Mouse (Mus musculus): Measurements from ENCODE around the gene Otop3. TPM values are rescaled to one million over a fixed set of nuclear protein-coding genes. Genes with fewer than 3 reads are reported as not detected.

The Otop3 gene
- polyA plus RNA-seq (2015; fragmentation: Nextera tagmentation; extraction: Ambion mirVana), result 1.4 and 2.1 TPM in 2 replicates

DNA sequence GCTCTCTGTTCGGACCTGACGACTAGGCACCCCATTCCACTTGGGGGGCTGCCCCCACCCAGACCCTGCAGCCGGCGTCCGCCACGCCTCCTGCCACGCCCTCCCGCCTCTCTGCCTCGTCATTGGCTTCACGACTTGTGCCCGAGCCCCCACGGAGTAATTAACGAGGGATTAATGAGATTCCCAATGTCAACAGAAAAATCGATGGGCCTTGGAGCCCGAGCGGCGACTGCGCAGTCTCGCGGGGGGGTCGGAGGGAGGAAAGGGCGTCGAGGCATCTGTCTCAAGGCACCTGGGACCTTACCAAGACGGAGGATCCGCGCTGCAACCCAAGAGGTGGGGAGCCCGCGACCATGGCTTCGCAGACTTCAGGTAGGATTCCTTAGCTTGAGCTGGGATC is at the start of gene Otop3:
Gene Otop3, plus strand, starts transcription at position 201 of the 400 bp plus-strand sequence.
- ATAC-seq (ENCODE audit: low read depth), result peak; percentile 32; the same call in 1 of the 2 replicates

DNA sequence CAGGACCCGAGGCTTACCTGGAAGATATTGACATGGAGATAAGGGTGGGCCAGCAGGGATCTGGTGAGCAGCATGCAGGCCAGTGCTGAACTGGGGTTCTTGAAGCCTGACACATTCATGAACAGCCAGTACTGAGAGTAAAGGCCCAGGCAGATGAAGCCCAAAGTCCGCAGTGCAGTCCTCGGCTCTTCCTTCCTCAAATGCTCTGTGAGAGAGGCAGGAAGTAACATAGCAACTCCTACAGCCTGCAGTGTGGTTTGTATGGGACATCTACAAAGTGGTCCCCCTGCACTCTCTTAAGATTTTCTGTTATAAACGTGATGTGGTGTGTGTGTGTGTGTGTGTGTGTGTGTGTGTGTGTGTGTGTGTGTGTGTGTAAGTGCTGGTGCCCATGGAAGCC is 49.2 kb upstream of the Otop3 start:
- no peak for ATAC-seq (ENCODE audit: low read depth)
- 68% methylated on average over 4 of the region's 4 CpGs for WGBS
- H3K4me1 ChIP-seq (replicated peaks), result peaks cover 9% of the 10 kb centered on the region
- no peak overlapping the region for H3K4me2 ChIP-seq
- H3K9me3 ChIP-seq, result no peaks in the 10 kb centered on the region
- no peak overlapping the region for H3K27ac ChIP-seq (replicated peaks)
- no peaks in the 10 kb centered on the region for H3K27me3 ChIP-seq
- no peak overlapping the region for H3K9ac ChIP-seq
- H3K4me3 ChIP-seq, result no peak overlapping the region
- no peaks in the 10 kb centered on the region for H3K36me3 ChIP-seq

More for the DNA sequence above, at the start of gene Otop3:
- no peaks in the 10 kb centered on the region for H3K9me3 ChIP-seq
- no peak within 1 kb of the TSS for H3K27ac ChIP-seq (replicated peaks)
- 7% methylated on average over 29 of the region's 29 CpGs for WGBS
- H3K4me2 ChIP-seq, result peak within 1 kb of the TSS; percentile 59
- H3K4me3 ChIP-seq, result peak within 1 kb of the TSS; percentile 34
- H3K9ac ChIP-seq, result peak within 1 kb of the TSS; percentile 58
- H3K36me3 ChIP-seq, result no peaks in the 10 kb centered on the region
- H3K4me1 ChIP-seq (replicated peaks), result peaks cover 14% of the 10 kb centered on the region
- peaks cover 69% of the 10 kb centered on the region for H3K27me3 ChIP-seq

DNA sequence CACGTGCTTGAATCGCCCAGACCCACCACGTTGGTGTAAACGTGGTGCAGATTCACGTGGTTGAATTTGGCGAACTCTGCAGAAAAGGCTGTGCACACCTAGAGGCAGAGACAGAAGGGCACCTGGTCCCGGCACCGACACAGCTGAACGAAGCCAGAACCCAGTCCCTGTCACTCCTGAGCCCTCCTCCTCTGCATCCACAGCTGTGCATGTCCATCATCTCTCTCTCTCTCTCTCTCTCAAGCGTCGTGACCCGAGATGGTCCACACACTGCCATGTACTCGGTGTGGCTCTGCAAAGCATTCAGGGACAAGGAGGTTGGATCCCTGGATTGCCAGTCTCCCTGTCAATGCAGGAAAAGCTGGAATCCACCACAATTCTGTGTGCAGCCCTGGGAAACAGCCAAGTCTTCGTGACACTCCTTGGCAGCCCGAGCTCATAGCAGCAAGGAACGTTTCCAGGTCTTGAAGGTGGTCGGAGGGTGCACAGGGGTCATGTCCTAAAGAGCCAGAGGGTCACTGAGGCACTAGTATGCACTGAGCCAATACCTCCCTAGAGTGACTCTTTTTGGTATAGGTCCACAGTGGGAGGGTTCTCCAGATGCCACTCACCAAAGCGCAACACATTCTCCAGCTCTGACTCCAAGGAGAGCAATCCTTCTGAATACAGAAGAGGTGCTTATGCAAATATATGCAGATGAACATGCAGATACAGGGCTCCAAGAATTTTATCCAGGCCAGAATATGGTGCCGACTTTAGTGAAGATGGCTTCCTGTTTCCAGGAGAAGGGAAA is 48.1 kb upstream of the Otop3 start:
- WGBS, result 77% methylated on average over 19 of the region's 19 CpGs
- no peak overlapping the region; the same call in 1 of the 2 replicates for H3K27ac ChIP-seq (replicated peaks)
- ATAC-seq (ENCODE audit: low read depth), result no peak
- no peaks in the 10 kb centered on the region for H3K9me3 ChIP-seq
- no peak overlapping the region for H3K4me3 ChIP-seq
- peaks cover 9% of the 10 kb centered on the region for H3K4me1 ChIP-seq (replicated peaks)
- H3K36me3 ChIP-seq, result no peaks in the 10 kb centered on the region
- no peak overlapping the region for H3K9ac ChIP-seq
- no peak overlapping the region for H3K4me2 ChIP-seq
- H3K27me3 ChIP-seq, result no peaks in the 10 kb centered on the region

DNA sequence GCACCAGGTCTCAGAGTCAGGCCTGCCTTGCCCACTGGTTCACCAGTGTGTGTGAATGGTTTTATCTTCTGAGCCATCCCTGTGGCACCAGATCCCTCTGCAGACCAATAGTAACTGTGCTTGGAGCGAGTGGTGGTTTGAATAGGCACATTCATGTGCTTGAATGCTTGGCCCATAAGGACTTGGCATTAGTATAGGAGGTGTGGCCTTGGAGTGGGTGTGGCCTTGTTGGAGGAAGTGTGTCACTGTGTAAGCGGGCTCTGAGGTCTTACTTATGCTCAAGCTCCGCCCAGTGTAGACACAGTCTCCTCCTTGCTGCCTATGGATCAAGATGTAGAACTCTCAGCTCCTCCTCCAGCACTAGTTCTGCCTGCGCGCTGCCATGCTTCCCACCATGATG is 47.1 kb upstream of the Otop3 start:
- no peak overlapping the region for H3K4me3 ChIP-seq
- ATAC-seq (ENCODE audit: low read depth), result peak; percentile 28; the same call in 1 of the 2 replicates
- 84% methylated on average over 5 of the region's 5 CpGs for WGBS
- no peaks in the 10 kb centered on the region for H3K9me3 ChIP-seq
- H3K27me3 ChIP-seq, result no peaks in the 10 kb centered on the region
- no peak overlapping the region for H3K27ac ChIP-seq (replicated peaks)
- H3K9ac ChIP-seq, result no peak overlapping the region
- H3K4me1 ChIP-seq (replicated peaks), result peaks cover 9% of the 10 kb centered on the region
- H3K36me3 ChIP-seq, result no peaks in the 10 kb centered on the region
- no peak overlapping the region for H3K4me2 ChIP-seq

DNA sequence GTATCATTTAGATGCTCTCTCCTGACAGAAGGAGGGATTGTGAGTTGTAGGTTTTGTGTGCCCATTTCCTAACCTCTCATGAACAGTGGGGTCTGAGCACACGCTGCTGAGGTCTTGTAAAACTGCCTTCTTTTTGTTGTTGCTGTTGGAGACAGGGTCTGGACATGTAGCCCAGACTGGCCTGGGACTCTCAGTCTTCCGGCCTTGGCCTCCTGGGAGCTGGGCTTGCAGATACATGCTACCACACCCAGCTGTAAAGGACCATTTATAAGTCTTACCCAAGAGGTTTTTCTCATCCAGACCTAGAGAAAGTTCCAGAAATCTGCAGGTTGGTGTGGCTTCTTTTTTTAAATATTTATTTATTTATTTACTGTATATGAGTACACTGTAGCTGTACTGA is 46.2 kb upstream of the Otop3 start:
- H3K36me3 ChIP-seq, result no peaks in the 10 kb centered on the region
- no peak overlapping the region for H3K4me3 ChIP-seq
- no peak overlapping the region for H3K9ac ChIP-seq
- no peak overlapping the region for H3K27ac ChIP-seq (replicated peaks)
- no peaks in the 10 kb centered on the region for H3K9me3 ChIP-seq
- H3K4me2 ChIP-seq, result no peak overlapping the region
- WGBS, result 88% methylated on average over 2 of the region's 2 CpGs
- no peak for ATAC-seq (ENCODE audit: low read depth)
- peaks cover 9% of the 10 kb centered on the region for H3K4me1 ChIP-seq (replicated peaks)
- no peaks in the 10 kb centered on the region for H3K27me3 ChIP-seq

DNA sequence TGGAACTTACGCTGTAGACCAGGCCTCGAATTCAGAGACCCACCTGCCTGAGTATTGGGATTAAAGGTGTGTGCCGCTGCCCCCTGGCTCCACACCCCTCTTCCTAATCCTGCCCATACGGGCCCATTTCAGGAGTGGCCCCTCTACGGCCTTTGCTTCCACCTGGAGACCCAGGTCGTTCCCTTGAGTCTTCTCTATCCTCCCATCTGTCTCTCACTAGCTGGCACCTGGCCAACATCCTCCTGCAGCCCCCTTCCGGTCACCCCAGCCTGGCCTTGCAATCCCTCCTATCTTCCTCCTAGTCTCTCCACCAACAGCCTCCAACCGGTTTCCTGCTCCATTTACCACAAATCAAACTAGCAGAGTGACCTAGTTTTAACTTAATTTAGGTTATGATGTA is 44.6 kb upstream of the Otop3 start:
- Histone ChIP-seq H3K27ac (replicated peaks) (no peak overlapping the region), H3K4me3 (no peak overlapping the region), H3K27me3 (no peaks in the 10 kb centered on the region), H3K4me1 (replicated peaks) (peaks cover 9% of the 10 kb centered on the region; the same call in 1 of the 2 replicates), H3K9ac (no peak overlapping the region), H3K9me3 (no peaks in the 10 kb centered on the region), H3K36me3 (no peaks in the 10 kb centered on the region), H3K4me2 (no peak overlapping the region)
- whole genome bisulfite sequencing, result 85% methylated on average over 8 of the region's 8 CpGs
- ATAC-seq (ENCODE audit: low read depth), result no peak

DNA sequence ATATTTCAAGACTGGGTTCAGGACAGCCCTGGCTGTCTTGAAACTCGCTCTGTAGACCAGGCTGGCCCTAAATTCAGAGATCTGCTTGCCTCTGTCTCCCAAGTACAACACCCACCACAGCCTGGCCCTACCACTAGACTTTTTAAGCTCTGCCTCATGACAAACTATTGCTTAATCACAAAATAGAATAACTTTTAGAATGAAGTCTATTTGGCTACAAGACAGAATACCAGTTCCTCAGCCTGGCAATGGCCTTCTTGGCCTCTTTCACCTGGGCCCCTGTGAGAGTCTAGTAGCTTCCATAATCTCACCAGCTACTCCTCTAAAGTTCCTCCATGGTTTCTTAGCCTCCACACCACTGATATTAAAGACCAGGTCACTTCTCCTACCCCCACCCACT is 44.2 kb upstream of the Otop3 start:
- ATAC-seq (ENCODE audit: low read depth), result no peak
- H3K9me3 ChIP-seq, result no peaks in the 10 kb centered on the region
- H3K4me1 ChIP-seq (replicated peaks), result peaks cover 9% of the 10 kb centered on the region; the same call in 1 of the 2 replicates
- no peaks in the 10 kb centered on the region for H3K36me3 ChIP-seq
- H3K9ac ChIP-seq, result no peak overlapping the region
- H3K27me3 ChIP-seq, result no peaks in the 10 kb centered on the region
- 94% methylated on average over 1 of the region's 1 CpGs for WGBS
- no peak overlapping the region for H3K4me3 ChIP-seq
- no peak overlapping the region for H3K27ac ChIP-seq (replicated peaks)
- no peak overlapping the region for H3K4me2 ChIP-seq

DNA sequence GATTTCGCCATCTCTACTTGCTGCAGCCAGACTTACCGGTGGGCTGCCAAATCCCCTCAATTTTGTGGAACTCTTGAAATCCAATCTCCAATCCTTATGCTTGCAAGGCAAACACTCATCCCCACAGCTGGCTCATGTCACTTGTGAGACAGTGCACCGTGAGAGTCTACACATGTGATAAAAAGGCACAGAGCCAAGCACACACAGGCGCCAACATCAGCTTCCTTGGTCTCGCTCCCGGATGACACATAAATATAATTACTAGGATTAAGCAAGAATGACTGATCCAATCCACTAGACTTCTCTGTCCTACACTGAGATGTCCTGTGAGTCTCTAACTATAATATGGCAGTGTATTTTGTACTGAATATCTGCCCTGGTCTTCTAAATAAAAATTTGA is 43.6 kb upstream of the Otop3 start:
- Histone ChIP-seq H3K27me3 (no peaks in the 10 kb centered on the region), H3K27ac (replicated peaks) (no peak overlapping the region), H3K9ac (no peak overlapping the region), H3K4me1 (replicated peaks) (peaks cover 9% of the 10 kb centered on the region; the same call in 1 of the 2 replicates), H3K9me3 (no peaks in the 10 kb centered on the region), H3K36me3 (no peaks in the 10 kb centered on the region), H3K4me3 (no peak overlapping the region), H3K4me2 (no peak overlapping the region)
- no peak for ATAC-seq (ENCODE audit: low read depth)
- WGBS, result 82% methylated on average over 6 of the region's 6 CpGs

DNA sequence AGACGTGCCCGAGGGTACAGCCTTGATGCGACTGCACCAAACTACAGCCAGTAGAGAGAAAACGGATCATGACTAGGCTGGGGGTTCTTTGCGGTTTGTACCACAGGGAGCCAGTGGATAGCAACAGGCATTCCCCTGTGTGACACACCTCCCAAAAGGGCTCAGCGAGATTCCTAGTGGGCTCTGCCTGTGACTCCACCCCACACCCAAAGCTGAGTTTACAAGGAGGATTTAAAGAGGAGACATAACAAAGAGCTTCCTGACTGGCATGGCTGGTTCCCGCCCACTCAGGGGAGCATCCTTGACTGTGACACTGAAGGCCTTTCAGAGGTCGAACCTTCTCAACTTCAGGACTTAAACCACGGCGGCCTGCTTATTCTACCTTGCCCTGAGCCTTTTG is 43.0 kb upstream of the Otop3 start:
- WGBS, result 81% methylated on average over 10 of the region's 10 CpGs

DNA sequence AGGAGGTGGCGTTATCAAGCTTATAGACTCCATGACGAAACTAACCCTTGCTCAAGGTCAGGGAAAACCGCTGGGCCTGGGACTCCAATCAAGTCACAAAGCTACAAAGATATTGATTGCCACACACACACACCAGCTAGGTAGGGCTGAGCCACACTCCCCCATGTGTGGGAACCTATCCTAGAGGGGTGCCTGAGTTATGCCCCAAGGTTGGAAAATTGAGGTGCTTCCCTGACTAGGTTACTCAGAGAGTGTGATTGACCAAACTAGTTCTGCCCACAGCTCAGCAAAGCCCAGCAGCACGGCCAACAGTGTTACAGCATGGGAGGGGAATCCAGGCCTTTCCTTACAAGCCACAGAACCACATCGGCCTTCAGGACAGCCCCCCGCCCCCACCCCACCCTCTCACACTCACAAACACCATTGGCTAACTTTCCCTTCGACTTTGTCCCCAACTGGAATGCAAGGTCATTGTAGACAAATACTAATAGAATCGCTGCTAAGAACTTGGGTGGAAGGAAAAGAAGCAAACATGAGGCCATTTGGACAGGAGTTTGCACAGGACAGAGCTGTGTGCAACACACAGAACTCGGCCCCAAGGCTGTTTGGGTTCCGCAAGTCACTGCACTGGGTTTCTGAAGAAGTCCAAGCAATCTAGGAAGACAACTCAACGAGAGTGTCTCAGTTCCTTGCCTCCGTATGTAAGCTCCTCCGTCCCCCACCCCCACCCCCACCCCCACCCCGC is 41.7 kb upstream of the Otop3 start:
- H3K4me3 ChIP-seq, result no peak overlapping the region
- H3K9ac ChIP-seq, result no peak overlapping the region
- peaks cover 15% of the 10 kb centered on the region for H3K4me1 ChIP-seq (replicated peaks)
- 0 out of 2 replicates have a peak overlapping the region, but pooled peaks have one; percentile 0 for H3K27ac ChIP-seq (replicated peaks)
- H3K36me3 ChIP-seq, result no peaks in the 10 kb centered on the region
- ATAC-seq (ENCODE audit: low read depth), result no peak
- 66% methylated on average over 14 of the region's 14 CpGs for WGBS
- H3K4me2 ChIP-seq, result no peak overlapping the region
- no peaks in the 10 kb centered on the region for H3K9me3 ChIP-seq
- peaks cover 11% of the 10 kb centered on the region for H3K27me3 ChIP-seq

More for the DNA sequence above, 43.0 kb upstream of the Otop3 start:
- no peak overlapping the region for H3K27ac ChIP-seq (replicated peaks)
- no peak for ATAC-seq (ENCODE audit: low read depth)
- peaks cover 6% of the 10 kb centered on the region for H3K27me3 ChIP-seq
- no peak overlapping the region for H3K4me2 ChIP-seq
- H3K9me3 ChIP-seq, result no peaks in the 10 kb centered on the region
- peaks cover 6% of the 10 kb centered on the region; the same call in 1 of the 2 replicates for H3K4me1 ChIP-seq (replicated peaks)
- H3K36me3 ChIP-seq, result no peaks in the 10 kb centered on the region
- no peak overlapping the region for H3K4me3 ChIP-seq
- no peak overlapping the region for H3K9ac ChIP-seq

DNA sequence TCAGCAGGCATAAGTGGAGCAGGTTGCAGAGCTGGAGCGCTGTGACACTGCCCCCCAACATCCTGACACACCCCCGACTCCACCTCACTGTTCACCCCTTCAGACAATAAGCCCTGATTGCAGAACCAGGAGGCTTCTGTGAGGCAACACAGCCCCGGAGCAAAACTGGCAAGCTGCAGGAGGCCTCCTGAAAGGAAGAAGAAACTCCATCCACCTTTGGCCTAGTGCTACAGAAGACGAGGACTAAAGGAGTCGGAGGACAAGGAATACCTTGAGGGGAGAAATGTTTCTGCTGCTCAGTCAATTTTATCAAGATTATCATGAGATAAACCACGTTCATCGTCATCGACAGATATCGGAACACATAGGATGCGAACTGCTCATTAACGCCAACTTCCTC is 38.6 kb upstream of the Otop3 start:
- Histone ChIP-seq H3K27ac (replicated peaks) (no peak overlapping the region), H3K4me3 (no peak overlapping the region), H3K4me1 (replicated peaks) (peaks cover 17% of the 10 kb centered on the region), H3K9ac (no peak overlapping the region), H3K36me3 (no peaks in the 10 kb centered on the region), H3K27me3 (peaks cover 21% of the 10 kb centered on the region), H3K9me3 (no peaks in the 10 kb centered on the region), H3K4me2 (0 out of 2 replicates have a peak overlapping the region, but pooled peaks have one; percentile 80)
- ATAC-seq (ENCODE audit: low read depth), result no peak
- WGBS, result 91% methylated on average over 11 of the region's 11 CpGs

DNA sequence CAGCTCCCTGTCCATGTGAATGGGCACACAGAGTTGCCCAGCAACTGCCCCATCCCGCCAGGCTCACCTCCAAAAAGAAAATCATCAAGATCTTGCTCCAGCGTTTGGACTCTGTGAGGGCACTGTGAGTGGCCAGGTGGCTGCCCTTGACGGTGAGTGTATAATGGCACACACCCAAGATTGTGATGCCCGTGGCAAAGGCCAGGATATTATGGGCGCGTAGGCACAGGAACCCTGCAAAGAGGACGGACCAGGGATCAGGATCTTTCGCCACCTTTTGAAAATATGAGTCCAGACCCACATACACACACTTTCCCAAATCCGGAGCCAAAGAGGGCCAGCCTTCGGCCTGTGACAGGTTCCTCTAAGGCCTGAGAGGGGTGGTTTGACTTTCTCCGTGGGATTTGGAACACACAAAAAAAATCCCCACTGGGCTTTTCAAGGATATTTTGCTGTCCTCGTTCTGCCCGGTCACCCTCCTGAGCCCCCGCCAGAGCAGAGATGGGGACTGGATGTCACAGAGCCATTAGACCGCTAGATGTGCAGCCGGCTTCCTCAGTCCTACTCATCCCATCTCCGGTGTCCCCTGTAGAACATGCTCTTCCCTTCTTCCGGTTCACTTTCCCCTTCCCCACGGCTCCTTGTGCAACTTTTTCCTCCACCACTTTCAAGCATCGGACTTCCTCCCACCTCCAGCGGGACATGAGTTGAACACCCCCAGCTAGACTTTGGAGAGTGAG is 37.9 kb upstream of the Otop3 start:
- H3K4me3 ChIP-seq, result peak overlapping the region; percentile 52
- H3K27me3 ChIP-seq, result peaks cover 21% of the 10 kb centered on the region
- H3K4me2 ChIP-seq, result peak overlapping the region; percentile 80
- H3K4me1 ChIP-seq (replicated peaks), result peaks cover 17% of the 10 kb centered on the region
- H3K27ac ChIP-seq (replicated peaks), result no peak overlapping the region
- WGBS, result 58% methylated on average over 21 of the region's 21 CpGs
- ATAC-seq (ENCODE audit: low read depth), result peak; percentile 61
- no peaks in the 10 kb centered on the region for H3K36me3 ChIP-seq
- H3K9ac ChIP-seq, result peak overlapping the region; percentile 75
- no peaks in the 10 kb centered on the region for H3K9me3 ChIP-seq
